Mouse (Mus musculus) heart, postnatal 0 days (tissue): Measurements from ENCODE around the gene Olfr557.
A peak's percentile ranks its signal among the peaks of the same experiment; 100 is the strongest.

Experiments
- CTCF ChIP-seq: IDR thresholded peaks from 2 replicates; pipeline ENCODE4 v1.5.1; 2016; ENCODE audit warnings: antibody characterized with exemption, control low read depth, low read depth
- EP300 ChIP-seq: IDR thresholded peaks from 2 replicates; pipeline ENCODE4 v1.6.1; 2016; ENCODE audit warnings: antibody characterized with exemption, low read depth

- no peak for TF ChIP-seq EP300
- peak; percentile 54 for TF ChIP-seq CTCF
Observed at GRCm38 (mm10) chr7:102665378-102665777, 30.3 kb upstream of the Olfr557 start.
